ENCODE assay signal across 25 mouse cellular contexts in genomic region chr2:52304554-52304953, GRCm38 (mm10).
A peak's percentile ranks its signal among the peaks of the same experiment; 100 is the strongest.
DNase-seq lines count a peak whose midpoint lies in the region; ATAC-seq lines count a peak whose summit lies in the region.
"Had no signal": no experiment of that assay in that cellular context is flagged by ENCODE, and none has a peak within 500 bp of the region (broad histone marks: within the 10 kb centered on the region; RNA-seq: fewer than 3 reads in every experiment).

No protein-coding gene starts in this region.

- ATAC-seq in CD4-positive, CD25-positive, alpha-beta regulatory T cell, adult 4 months = peak; percentile 53
- ATAC-seq in inflammation-experienced regulatory T-cells, adult 6 months = peak; percentile 58
- ATAC-seq: forebrain, embryonic 14.5 days; forebrain, embryonic 16.5 days had no signal

- H3K4me1 ChIP-seq in heart, embryonic 10.5 days = peaks cover 8% of the 10 kb centered on the region; the same call in 1 of the 2 replicates
- H3K4me1 ChIP-seq: embryonic facial prominence, embryonic 13.5 days; embryonic facial prominence, embryonic 15.5 days; forebrain, embryonic 10.5 days; forebrain, embryonic 12.5 days had no signal

- no peaks in the 10 kb centered on the region for H3K9me3 ChIP-seq in heart, embryonic 10.5 days
- H3K9me3 ChIP-seq: embryonic facial prominence, embryonic 13.5 days; embryonic facial prominence, embryonic 15.5 days; forebrain, embryonic 10.5 days; forebrain, embryonic 12.5 days had no signal

- H3K36me3 ChIP-seq in heart, embryonic 10.5 days = no peaks in the 10 kb centered on the region
- H3K36me3 ChIP-seq: embryonic facial prominence, embryonic 13.5 days; embryonic facial prominence, embryonic 15.5 days; forebrain, embryonic 10.5 days; forebrain, embryonic 12.5 days had no signal

- no peak overlapping the region for H3K4me3 ChIP-seq in heart, embryonic 10.5 days
- H3K4me3 ChIP-seq: embryonic facial prominence, embryonic 13.5 days; embryonic facial prominence, embryonic 15.5 days; erythroblast, embryonic 14.5 days; forebrain, embryonic 10.5 days; forebrain, embryonic 12.5 days had no signal

- intact Hi-C loops in heart, postnatal 14 days (cut with DNase I) = loop anchor here (5.0 kb wide), 2 partner anchors 103 to 288 kb away; no protein-coding TSS in a partner anchor

- H3K27ac ChIP-seq in heart, embryonic 10.5 days = no peak overlapping the region
- H3K27ac ChIP-seq: embryonic facial prominence, embryonic 13.5 days; embryonic facial prominence, embryonic 15.5 days; forebrain, embryonic 10.5 days; forebrain, embryonic 12.5 days had no signal

- H3K27me3 ChIP-seq in heart, embryonic 10.5 days (ENCODE audit: insufficient read depth, poor library complexity, severe bottlenecking) = no peaks in the 10 kb centered on the region
- H3K27me3 ChIP-seq: embryonic facial prominence, embryonic 13.5 days; embryonic facial prominence, embryonic 15.5 days; forebrain, embryonic 12.5 days had no signal

- WGBS in heart, embryonic 10.5 days = 80% methylated on average over 3 of the region's 3 CpGs

- peak; percentile 11 for DNase-seq in heart, embryonic 10.5 days (ENCODE audit: low spot score)
- no peak for DNase-seq in heart, postnatal 14 days
- DNase-seq in brain, adult 2 months (ENCODE audit: low read depth, low spot score) = peak; percentile 14
- DNase-seq in ovary, adult 18-20 months (ENCODE audit: low spot score) = no peak
- DNase-seq in layer of hippocampus, adult 9-10 months (ENCODE audit: low spot score) = no peak
- DNase-seq in layer of hippocampus, postnatal 14 days (ENCODE audit: low spot score in 2 of 2) = no peak
- DNase-seq: adrenal gland, adult 8-10 months; adrenal gland, postnatal 14 days; adrenal gland, postnatal 36 days; cerebellum, adult 11 months; cerebellum, adult 18-20 months; cerebellum, adult 8-10 months; cerebellum, adult 9-11 months; cerebellum, postnatal 14 days; cerebellum, postnatal 36 days; embryo, embryonic 11 days had no signal

Comparison
In these comparisons a context has a peak if more than half of its experiments do, and no peak if none do; other contexts are left out.
1. DNase-seq: peak in heart, embryonic 10.5 days (single experiment) and brain, adult 2 months (single experiment); none in heart, postnatal 14 days (0 of 2), ovary, adult 18-20 months (single experiment), layer of hippocampus, adult 9-10 months (single experiment) and layer of hippocampus, postnatal 14 days (0 of 2).